Mouse (Mus musculus) ovary, adult 10 weeks (tissue): ENCODE results near the gene Gm20458. TPM values are rescaled to one million over a fixed set of nuclear protein-coding genes. Genes with fewer than 3 reads are reported as not detected.

Source experiments
- polyA plus RNA-seq: library from polyadenylated mRNA; stranded (reverse); fragments of 350-450 nt; fragmentation: Illumina TruSeq; extraction: RNeasy Lipid Tissue Mini Kit (QIAGEN cat#74804); gene quantifications from one replicate; pipeline ENCODE4 v1.2.3, GENCODE M21; 2014

The Gm20458 gene
- polyA plus RNA-seq = not detected

DNA sequence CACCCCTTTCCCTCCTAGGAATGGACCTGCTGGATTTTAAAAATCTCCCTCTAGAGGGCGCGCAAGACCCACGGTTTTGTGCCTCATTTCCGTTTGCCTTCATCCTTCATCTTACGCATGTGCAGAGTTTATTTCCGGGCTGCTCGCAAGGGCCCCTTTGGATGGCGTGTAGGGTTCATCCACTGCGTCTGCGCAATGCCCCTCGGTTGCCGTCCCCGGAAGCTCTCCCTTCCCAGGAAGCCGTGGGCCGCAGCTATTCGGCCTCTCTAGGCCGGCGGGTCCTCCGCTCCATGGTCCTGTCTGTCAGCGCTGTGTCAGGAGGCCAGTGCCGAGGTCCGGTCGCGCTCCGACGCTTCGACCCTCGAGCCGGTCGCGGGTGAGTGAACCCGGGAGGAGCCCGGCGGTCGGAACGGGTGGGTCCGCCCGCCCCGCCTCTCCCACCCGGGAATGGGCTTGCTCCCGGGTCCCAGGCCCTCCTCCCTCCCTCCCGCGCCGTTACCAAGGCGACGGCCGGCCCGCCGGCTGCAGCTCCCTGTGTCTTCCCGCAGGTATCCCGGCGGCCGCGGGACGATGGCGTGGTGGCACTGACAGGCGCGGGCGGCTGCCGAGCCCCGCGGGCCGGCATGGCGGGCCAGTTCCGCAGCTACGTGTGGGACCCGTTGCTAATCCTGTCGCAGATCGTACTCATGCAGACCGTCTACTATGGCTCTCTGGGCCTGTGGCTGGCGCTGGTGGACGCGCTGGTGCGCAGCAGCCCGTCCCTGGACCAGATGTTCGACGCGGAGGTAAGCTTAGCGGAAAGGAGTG is at the start of gene Gm20458:
Gene Gm20458 (plus strand): TSS at position 223 of the 807 bp plus-strand sequence.

GRCm38 (mm10) chr2:164443460-164444000 is 17.2 kb upstream of the Gm20458 start, which contains the start of gene Sdc4:
Sdc4 (minus strand) TSS chr2:164443887.

DNA sequence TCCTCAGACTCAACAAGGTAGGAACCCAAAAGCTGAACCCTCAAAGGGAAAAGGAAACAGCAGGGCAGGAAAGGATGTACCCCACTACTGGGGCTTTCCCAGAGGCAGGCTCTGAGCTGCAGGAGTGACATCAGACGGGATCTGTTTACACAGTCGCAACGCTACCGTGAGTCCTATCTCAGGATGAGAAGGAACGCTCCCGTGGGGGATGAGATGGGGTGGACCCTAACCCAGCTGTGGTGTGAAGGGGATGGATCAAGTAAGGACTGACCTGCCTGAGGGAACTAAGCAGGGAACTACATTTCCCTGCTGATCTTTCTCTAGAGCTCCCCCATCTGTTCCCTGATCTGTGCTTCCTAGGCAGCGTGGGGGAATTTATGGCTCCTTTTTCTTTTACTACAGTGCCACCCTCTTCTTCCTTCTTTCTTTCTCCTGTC is 3.9 kb upstream of the Gm20458 start, which contains the start of gene Sys1:
Gene Sys1 (plus strand): TSS at position 101 of the 437 bp plus-strand sequence.

GRCm38 (mm10) chr2:164473624-164474023 is 12.9 kb downstream of the Gm20458 start, which contains the start of gene Trp53tg5:
Trp53tg5 (minus strand) TSS chr2:164473724.

GRCm38 (mm10) chr2:164485681-164486257 is 25.0 kb downstream of the Gm20458 start, which contains the start of gene Dbndd2:
Dbndd2 (plus strand) TSS chr2:164486106.

DNA sequence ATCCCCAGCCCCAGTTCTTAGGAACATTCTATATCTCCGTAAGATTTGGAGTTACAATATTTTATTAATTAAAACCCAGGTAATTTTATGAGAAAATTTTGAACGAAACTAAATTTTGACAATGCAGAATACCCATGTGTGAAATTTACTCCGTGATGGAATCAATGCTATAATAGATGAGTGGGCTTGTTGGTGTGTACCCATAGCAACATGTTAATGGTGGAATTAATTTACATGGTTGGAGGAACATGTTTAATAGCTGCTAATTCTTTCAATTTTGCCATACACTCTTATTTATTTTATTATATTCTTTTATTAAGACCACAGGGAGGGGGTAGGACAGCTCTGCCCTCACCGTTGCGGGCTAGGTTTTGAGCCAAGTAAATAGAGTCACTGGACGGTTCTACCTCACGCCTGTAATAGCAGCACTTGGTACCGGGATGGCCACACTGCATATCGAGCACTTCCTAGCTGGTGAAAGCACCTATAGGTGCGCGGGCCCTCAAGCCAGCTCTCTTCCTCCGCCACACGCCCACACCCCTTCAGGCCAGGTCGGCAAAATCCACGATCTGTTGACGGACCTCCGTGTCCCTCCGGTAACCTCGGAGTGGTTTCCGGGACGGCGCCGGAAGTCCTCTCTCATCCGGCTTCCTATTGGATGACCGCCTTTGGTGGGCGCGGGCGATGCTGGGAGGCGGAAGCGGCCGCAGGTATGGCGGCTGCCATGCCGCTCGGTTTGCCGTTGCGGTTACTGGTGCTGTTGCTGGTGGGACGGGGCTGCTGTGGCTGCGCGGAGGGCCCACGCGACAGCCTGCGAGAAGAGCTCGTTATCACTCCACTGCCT is 36.3 kb downstream of the Gm20458 start, which contains the start of gene Pigt:
Gene Pigt (plus strand): TSS at position 674 of the 844 bp plus-strand sequence.

Other genes with a start within 250 kb of the Gm20458 start
- gene Wfdc15b, start 239.3 kb upstream of the Gm20458 start, polyA plus RNA-seq = 1.3 TPM
- gene Svs2, start 222.5 kb upstream of the Gm20458 start, polyA plus RNA-seq = not detected
- not detected for gene Svs3b, start 204.3 kb upstream of the Gm20458 start, polyA plus RNA-seq
- gene Svs4, start 182.5 kb upstream of the Gm20458 start, polyA plus RNA-seq = not detected
- not detected for gene Svs3a, start 171.7 kb upstream of the Gm20458 start, polyA plus RNA-seq
- not detected for gene Svs6, start 144.2 kb upstream of the Gm20458 start, polyA plus RNA-seq
- gene Svs5, start 128.2 kb upstream of the Gm20458 start, polyA plus RNA-seq = 0.91 TPM
- not detected for gene Slpi, start 71.9 kb upstream of the Gm20458 start, polyA plus RNA-seq
- not detected for gene Rbpjl, start 57.8 kb upstream of the Gm20458 start, polyA plus RNA-seq
- gene Matn4, start 55.8 kb upstream of the Gm20458 start, polyA plus RNA-seq = not detected
- 107 TPM for gene Sdc4, start 17.1 kb upstream of the Gm20458 start, polyA plus RNA-seq
- 8.4 TPM for gene Sys1, start 4.0 kb upstream of the Gm20458 start, polyA plus RNA-seq
- gene Trp53tg5, start 12.8 kb downstream of the Gm20458 start, polyA plus RNA-seq = not detected
- gene Dbndd2, start 25.1 kb downstream of the Gm20458 start, polyA plus RNA-seq = 4.7 TPM
- 8.6 TPM for gene Pigt, start 36.6 kb downstream of the Gm20458 start, polyA plus RNA-seq
- gene Wfdc2, start 101.4 kb downstream of the Gm20458 start, polyA plus RNA-seq = 1.8 TPM
- gene Spint3, start 112.5 kb downstream of the Gm20458 start, polyA plus RNA-seq = not detected
- 0.66 TPM for gene Wfdc6a, start 124.5 kb downstream of the Gm20458 start, polyA plus RNA-seq
- not detected for gene Eppin, start 132.6 kb downstream of the Gm20458 start, polyA plus RNA-seq
- not detected for gene Wfdc6b, start 152.6 kb downstream of the Gm20458 start, polyA plus RNA-seq
- gene Wfdc8, start 152.7 kb downstream of the Gm20458 start, polyA plus RNA-seq = not detected
- gene Wfdc16, start 177.8 kb downstream of the Gm20458 start, polyA plus RNA-seq = not detected
- gene Wfdc10, start 195.1 kb downstream of the Gm20458 start, polyA plus RNA-seq = 4.0 TPM
- not detected for gene Wfdc9, start 195.6 kb downstream of the Gm20458 start, polyA plus RNA-seq
- gene Wfdc11, start 213.1 kb downstream of the Gm20458 start, polyA plus RNA-seq = not detected
- not detected for gene Wfdc13, start 224.1 kb downstream of the Gm20458 start, polyA plus RNA-seq
- not detected for gene Spint4, start 237.5 kb downstream of the Gm20458 start, polyA plus RNA-seq